Mouse (Mus musculus) liver, postnatal 0 days (tissue): ENCODE results near the gene Gm6525. TPM values are rescaled to one million over a fixed set of nuclear protein-coding genes. Genes with fewer than 3 reads are reported as not detected.

Source experiments
- ATAC-seq: fragments of 200-750 bp; cut with Nextera tagmentation; 2 replicates; pipeline ENCODE4 v1.8.0; 2017; ENCODE audit warnings: mild to moderate bottlenecking, moderate library complexity
- DNase-seq: peaks from one replicate; pipeline ENCODE4 v3.0.0-alpha.2; 2016
- H3K27ac ChIP-seq: fragments of 300-500 bp; sonication (generic); 2 replicates; pipeline ENCODE4 v1.5.1; 2014; ENCODE audit warnings: antibody characterized with exemption, moderate library complexity, mild to moderate bottlenecking, low read depth
- H3K27me3 ChIP-seq: fragments of 300-500 bp; sonication (generic); 2 replicates; pipeline ENCODE4 v1.6.1; 2014; ENCODE audit warnings: low read length, control low read depth, mixed read lengths; ENCODE audit not compliant: insufficient read depth
- H3K36me3 ChIP-seq: fragments of 300-500 bp; sonication (generic); replicated peaks from 2 replicates; pipeline ENCODE4 v1.6.1; 2014; ENCODE audit warnings: mild to moderate bottlenecking, control low read depth, low read length, moderate library complexity, mixed read lengths; ENCODE audit not compliant: insufficient read depth
- H3K4me1 ChIP-seq: fragments of 300-500 bp; sonication (generic); 2 replicates; pipeline ENCODE4 v1.6.1; 2014; ENCODE audit warnings: antibody characterized with exemption, mild to moderate bottlenecking, control low read depth; ENCODE audit not compliant: insufficient read depth
- H3K4me2 ChIP-seq: fragments of 300-500 bp; sonication (generic); 2 replicates; pipeline ENCODE4 v1.6.1; 2014; ENCODE audit warnings: low read depth, mild to moderate bottlenecking, low read length, moderate library complexity, mixed read lengths
- H3K4me3 ChIP-seq: fragments of 300-500 bp; sonication (generic); 2 replicates; pipeline ENCODE4 v1.5.1; 2014; ENCODE audit warnings: low read depth, low read length
- H3K9ac ChIP-seq: fragments of 300-500 bp; sonication (generic); replicated peaks from 2 replicates; pipeline ENCODE4 v1.6.1; 2014; ENCODE audit warnings: mild to moderate bottlenecking, moderate library complexity
- H3K9me3 ChIP-seq: fragments of 300-500 bp; sonication (generic); 2 replicates; pipeline ENCODE4 v1.6.1; 2016; ENCODE audit warnings: mild to moderate bottlenecking, control low read depth, low read length, mixed read lengths
- CTCF ChIP-seq: sonication (generic); IDR thresholded peaks from 2 replicates; pipeline ENCODE4 v1.5.1; 2016; ENCODE audit warnings: antibody characterized with exemption, low read depth
- EP300 ChIP-seq: IDR thresholded peaks from 2 replicates; pipeline ENCODE4 v1.6.1; 2016; ENCODE audit warnings: antibody characterized with exemption, low read depth, mild to moderate bottlenecking
- WGBS: fragments of 180-500 bp; shearing (Covaris S2); extraction: QIAGEN DNeasy Blood & Tissue Kit; methylation state at CpG from one replicate; pipeline ENCODE4 v1.1.7; 2014; ENCODE audit not compliant: insufficient replicate concordance; 5-methylcytosine and 5-hydroxymethylcytosine counted together
- polyA plus RNA-seq: library from polyadenylated mRNA; unstranded; fragments of >200 nt; fragmentation: Nextera tagmentation; extraction: Ambion mirVana; gene quantifications from 2 replicates; pipeline ENCODE4 v1.2.1, GENCODE M21; 2015

Gene Gm6525
- polyA plus RNA-seq, 1 experiment from 2014 or later, result 0.21 TPM

GRCm38 (mm10) chr3:84166073-84166472 is 7.8 kb upstream of the Gm6525 start:
- Histone ChIP-seq H3K36me3 (peaks cover 6% of the 10 kb centered on the region; the same call in 1 of the 2 replicates), H3K27me3 (no peaks in the 10 kb centered on the region), H3K27ac (no peak overlapping the region), H3K4me2 (no peak overlapping the region), H3K4me3 (no peak overlapping the region), H3K9ac (no peak overlapping the region), H3K9me3 (no peaks in the 10 kb centered on the region), H3K4me1 (no peaks in the 10 kb centered on the region)
- no peak for DNase-seq
- ATAC-seq, result no peak
- 74% methylated on average over 5 of the region's 5 CpGs for WGBS
- TF ChIP-seq CTCF, result no peak
- TF ChIP-seq EP300, result no peak

GRCm38 (mm10) chr3:84168943-84169342 is 5.0 kb upstream of the Gm6525 start:
- Histone ChIP-seq H3K36me3 (peaks cover 10% of the 10 kb centered on the region; the same call in 1 of the 2 replicates), H3K27ac (no peak overlapping the region), H3K4me3 (no peak overlapping the region), H3K9me3 (no peaks in the 10 kb centered on the region), H3K4me2 (no peak overlapping the region), H3K9ac (no peak overlapping the region), H3K27me3 (no peaks in the 10 kb centered on the region), H3K4me1 (no peaks in the 10 kb centered on the region)
- DNase-seq, result no peak
- WGBS, result 51% methylated on average over 6 of the region's 6 CpGs
- no peak for TF ChIP-seq CTCF
- TF ChIP-seq EP300, result no peak
- no peak for ATAC-seq

- DNase-seq (no peak), ATAC-seq (no peak)
- Histone ChIP-seq H3K27ac (no peak overlapping the region), H3K4me2 (no peak overlapping the region; the same call in 1 of the 2 replicates), H3K4me1 (no peaks in the 10 kb centered on the region), H3K4me3 (no peak overlapping the region), H3K27me3 (no peaks in the 10 kb centered on the region), H3K36me3 (peaks cover 10% of the 10 kb centered on the region; the same call in 1 of the 2 replicates), H3K9ac (no peak overlapping the region), H3K9me3 (no peaks in the 10 kb centered on the region)
- TF ChIP-seq CTCF (peak; percentile 45), EP300 (no peak)
- 43% methylated on average over 8 of the region's 8 CpGs for WGBS
Measured at GRCm38 (mm10) chr3:84169393-84170005, 4.4 kb upstream of the Gm6525 start.

DNA sequence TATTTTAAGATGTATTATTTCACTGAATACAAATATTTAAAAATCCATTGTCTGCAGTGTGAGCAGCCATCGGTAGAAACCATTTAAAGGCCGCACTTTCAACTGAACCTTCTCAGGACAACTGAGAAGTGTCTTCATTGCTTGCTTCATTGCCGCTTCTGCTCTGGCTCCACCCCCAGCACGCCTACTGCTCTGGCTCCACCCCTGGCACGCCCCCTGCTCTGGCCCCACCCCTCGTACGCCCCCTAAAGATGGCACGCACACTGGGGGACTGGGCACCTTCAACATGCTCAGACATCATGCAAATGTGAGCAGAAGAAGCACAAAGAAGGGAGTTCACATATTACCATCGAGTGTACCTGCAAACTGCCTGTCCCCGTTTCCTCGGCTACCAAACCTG is 1.5 kb upstream of the Gm6525 start:
- Histone ChIP-seq H3K4me2 (no peak overlapping the region), H3K36me3 (peaks cover 9% of the 10 kb centered on the region), H3K4me3 (no peak overlapping the region), H3K27me3 (no peaks in the 10 kb centered on the region), H3K27ac (no peak overlapping the region), H3K9ac (no peak overlapping the region), H3K9me3 (no peaks in the 10 kb centered on the region), H3K4me1 (no peaks in the 10 kb centered on the region)
- ATAC-seq (no peak), DNase-seq (peak; percentile 30)
- TF ChIP-seq EP300, result no peak
- TF ChIP-seq CTCF, result no peak
- 45% methylated on average over 11 of the region's 11 CpGs for WGBS

GRCm38 (mm10) chr3:84175337-84176315 is 1.7 kb downstream of the Gm6525 start:
- ATAC-seq, result no peak
- no peak overlapping the region for H3K4me3 ChIP-seq
- H3K9me3 ChIP-seq, result no peaks in the 10 kb centered on the region
- H3K36me3 ChIP-seq, result peaks cover 4% of the 10 kb centered on the region
- 0 out of 2 replicates have a peak, but pooled peaks cover 2% of the 10 kb centered on the region for H3K4me1 ChIP-seq
- H3K27me3 ChIP-seq, result no peaks in the 10 kb centered on the region
- no peak overlapping the region for H3K9ac ChIP-seq
- TF ChIP-seq EP300 (no peak), CTCF (peak; percentile 88)
- no peak overlapping the region for H3K27ac ChIP-seq
- peak; percentile 70 for DNase-seq
- 51% methylated on average over 7 of the region's 7 CpGs for WGBS
- no peak overlapping the region for H3K4me2 ChIP-seq

- TF ChIP-seq CTCF (no peak), EP300 (no peak)
- H3K27ac ChIP-seq, result no peak overlapping the region
- no peak overlapping the region for H3K4me3 ChIP-seq
- H3K9ac ChIP-seq, result no peak overlapping the region
- no peaks in the 10 kb centered on the region for H3K27me3 ChIP-seq
- H3K4me1 ChIP-seq, result 0 out of 2 replicates have a peak, but pooled peaks cover 4% of the 10 kb centered on the region
- no peaks in the 10 kb centered on the region; the same call in 1 of the 2 replicates for H3K36me3 ChIP-seq
- no peak overlapping the region for H3K4me2 ChIP-seq
- 55% methylated on average over 2 of the region's 2 CpGs for WGBS
- DNase-seq (no peak), ATAC-seq (no peak)
- H3K9me3 ChIP-seq, result no peaks in the 10 kb centered on the region
Measured at GRCm38 (mm10) chr3:84177834-84178233, 3.9 kb downstream of the Gm6525 start.
